Mouse (Mus musculus): ENCODE measurements around the gene Zfp12. TPM values are rescaled to one million over a fixed set of nuclear protein-coding genes. Genes with fewer than 3 reads are reported as not detected.

The Zfp12 gene
- polyA plus RNA-seq, 1 experiment from 2014 or later, result 12.8 TPM

GRCm38 (mm10) chr5:143244926-143245325 is 10.0 kb downstream of the Zfp12 start:
- Histone ChIP-seq H3K4me3 (replicated peaks) (no peak overlapping the region), H3K36me3 (peaks cover 81% of the 10 kb centered on the region), H3K4me1 (no peaks in the 10 kb centered on the region), H3K27me3 (replicated peaks) (no peaks in the 10 kb centered on the region), H3K27ac (no peak overlapping the region), H3K9me3 (no peaks in the 10 kb centered on the region), H3K4me2 (no peak overlapping the region), H3K9ac (no peak overlapping the region)
- no peak for ATAC-seq (ENCODE audit: insufficient read depth, low FRiP score, low read depth)
- WGBS, result 95% methylated on average over 26 of the region's 26 CpGs

GRCm38 (mm10) chr5:143252039-143252438 is 17.1 kb downstream of the Zfp12 start:
- H3K36me3 ChIP-seq, result peaks cover 33% of the 10 kb centered on the region; the same call in 1 of the 2 replicates
- no peaks in the 10 kb centered on the region for H3K9me3 ChIP-seq
- ATAC-seq (ENCODE audit: insufficient read depth, low FRiP score, low read depth), result no peak
- peaks cover 55% of the 10 kb centered on the region for H3K27me3 ChIP-seq (replicated peaks)
- WGBS, result 64% methylated on average over 6 of the region's 6 CpGs
- no peak overlapping the region for H3K4me3 ChIP-seq (replicated peaks)
- H3K9ac ChIP-seq, result no peak overlapping the region
- H3K27ac ChIP-seq, result no peak overlapping the region
- no peak overlapping the region for H3K4me2 ChIP-seq
- H3K4me1 ChIP-seq, result peaks cover 14% of the 10 kb centered on the region

- Histone ChIP-seq H3K4me1 (peaks cover 14% of the 10 kb centered on the region), H3K27me3 (replicated peaks) (peaks cover 62% of the 10 kb centered on the region), H3K4me2 (peak overlapping the region; percentile 82), H3K4me3 (replicated peaks) (peak overlapping the region; percentile 40; the same call in 1 of the 2 replicates), H3K36me3 (peaks cover 28% of the 10 kb centered on the region; the same call in 1 of the 2 replicates), H3K9me3 (no peaks in the 10 kb centered on the region), H3K9ac (no peak overlapping the region), H3K27ac (no peak overlapping the region)
- no peak for ATAC-seq (ENCODE audit: insufficient read depth, low FRiP score, low read depth)
- 49% methylated on average over 18 of the region's 18 CpGs for WGBS
Observed at GRCm38 (mm10) chr5:143252791-143253185, 17.8 kb downstream of the Zfp12 start.

GRCm38 (mm10) chr5:143253186-143253880 is 18.4 kb downstream of the Zfp12 start:
- no peaks in the 10 kb centered on the region for H3K9me3 ChIP-seq
- peaks cover 62% of the 10 kb centered on the region for H3K27me3 ChIP-seq (replicated peaks)
- H3K4me2 ChIP-seq, result peak overlapping the region; percentile 82
- no peak overlapping the region for H3K27ac ChIP-seq
- WGBS, result 12% methylated on average over 101 of the region's 103 CpGs
- no peak overlapping the region for H3K9ac ChIP-seq
- peaks cover 23% of the 10 kb centered on the region; the same call in 1 of the 2 replicates for H3K36me3 ChIP-seq
- H3K4me1 ChIP-seq, result peaks cover 14% of the 10 kb centered on the region
- peak overlapping the region; percentile 40 for H3K4me3 ChIP-seq (replicated peaks)
- ATAC-seq (ENCODE audit: insufficient read depth, low FRiP score, low read depth), result no peak; the same call in 1 of the 2 replicates

- WGBS, result 13% methylated on average over 76 of the region's 81 CpGs
Observed at GRCm38 (mm10) chr5:143253881-143254486, 19.0 kb downstream of the Zfp12 start.

DNA sequence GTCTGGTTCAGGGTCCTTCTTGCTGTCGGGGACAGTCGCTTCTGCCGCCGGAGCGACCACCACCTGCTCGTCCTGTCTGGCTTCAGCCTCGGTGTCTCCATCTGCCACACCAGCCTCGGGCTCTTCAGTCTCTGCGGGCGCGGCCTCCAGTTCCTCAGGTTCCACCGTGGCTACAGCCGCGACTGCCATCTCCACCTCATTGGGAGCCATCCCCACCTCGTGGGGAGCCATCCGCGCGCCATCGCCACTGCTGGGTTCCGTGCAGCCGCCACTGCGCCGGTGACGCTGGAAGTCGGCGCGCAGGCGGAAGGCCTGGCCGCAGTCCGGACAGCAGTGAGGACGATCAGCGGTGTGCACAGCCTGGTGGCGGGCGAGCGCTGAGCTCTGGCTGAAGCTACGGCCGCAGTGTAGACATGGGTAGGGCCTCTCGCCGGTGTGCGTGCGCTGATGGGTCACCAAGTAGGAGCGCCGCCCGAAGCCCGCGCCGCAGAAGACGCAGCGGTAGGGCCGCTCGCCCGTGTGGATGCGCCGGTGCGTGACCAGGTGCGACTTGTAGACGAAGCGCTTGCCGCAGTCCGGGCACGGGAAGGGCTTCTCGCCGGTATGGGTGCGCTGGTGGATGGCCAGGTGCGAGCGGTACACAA is 19.6 kb downstream of the Zfp12 start:
- H3K4me2 ChIP-seq, result peak overlapping the region; percentile 82; the same call in 1 of the 2 replicates

More at GRCm38 (mm10) chr5:143253881-143254486, 19.0 kb downstream of the Zfp12 start:
- Histone ChIP-seq H3K27me3 (replicated peaks) (peaks cover 62% of the 10 kb centered on the region), H3K9ac (no peak overlapping the region), H3K9me3 (no peaks in the 10 kb centered on the region), H3K27ac (no peak overlapping the region), H3K4me1 (peaks cover 14% of the 10 kb centered on the region), H3K4me2 (peak overlapping the region; percentile 82), H3K4me3 (replicated peaks) (peak overlapping the region; percentile 40), H3K36me3 (peaks cover 19% of the 10 kb centered on the region; the same call in 1 of the 2 replicates)
- ATAC-seq (ENCODE audit: insufficient read depth, low FRiP score, low read depth), result no peak

GRCm38 (mm10) chr5:143255131-143255519 is 20.2 kb downstream of the Zfp12 start:
- Histone ChIP-seq H3K4me2 (no peak overlapping the region), H3K27ac (no peak overlapping the region), H3K36me3 (peaks cover 17% of the 10 kb centered on the region; the same call in 1 of the 2 replicates), H3K27me3 (replicated peaks) (peaks cover 62% of the 10 kb centered on the region), H3K4me1 (peaks cover 14% of the 10 kb centered on the region), H3K4me3 (replicated peaks) (no peak overlapping the region), H3K9ac (no peak overlapping the region), H3K9me3 (no peaks in the 10 kb centered on the region)
- ATAC-seq (ENCODE audit: insufficient read depth, low FRiP score, low read depth), result no peak
- WGBS, result 56% methylated on average over 24 of the region's 24 CpGs

More for the DNA sequence above, 19.6 kb downstream of the Zfp12 start:
- 29% methylated on average over 66 of the region's 66 CpGs for WGBS
- H3K9ac ChIP-seq, result no peak overlapping the region
- 0 out of 2 replicates have a peak, but pooled peaks have one; percentile 24 for ATAC-seq (ENCODE audit: insufficient read depth, low FRiP score, low read depth)
- H3K27me3 ChIP-seq (replicated peaks), result peaks cover 62% of the 10 kb centered on the region
- peaks cover 19% of the 10 kb centered on the region; the same call in 1 of the 2 replicates for H3K36me3 ChIP-seq
- no peak overlapping the region for H3K27ac ChIP-seq
- no peak overlapping the region; the same call in 1 of the 2 replicates for H3K4me3 ChIP-seq (replicated peaks)
- no peaks in the 10 kb centered on the region for H3K9me3 ChIP-seq
- H3K4me1 ChIP-seq, result peaks cover 14% of the 10 kb centered on the region

- no peak for ATAC-seq (ENCODE audit: insufficient read depth, low FRiP score, low read depth)
- Histone ChIP-seq H3K36me3 (peaks cover 18% of the 10 kb centered on the region; the same call in 1 of the 2 replicates), H3K27ac (no peak overlapping the region), H3K4me3 (replicated peaks) (no peak overlapping the region), H3K4me2 (no peak overlapping the region), H3K9me3 (no peaks in the 10 kb centered on the region), H3K9ac (no peak overlapping the region), H3K4me1 (peaks cover 14% of the 10 kb centered on the region), H3K27me3 (replicated peaks) (peaks cover 62% of the 10 kb centered on the region)
- 95% methylated on average over 5 of the region's 5 CpGs for WGBS
Observed at GRCm38 (mm10) chr5:143255802-143256201, 20.8 kb downstream of the Zfp12 start.

DNA sequence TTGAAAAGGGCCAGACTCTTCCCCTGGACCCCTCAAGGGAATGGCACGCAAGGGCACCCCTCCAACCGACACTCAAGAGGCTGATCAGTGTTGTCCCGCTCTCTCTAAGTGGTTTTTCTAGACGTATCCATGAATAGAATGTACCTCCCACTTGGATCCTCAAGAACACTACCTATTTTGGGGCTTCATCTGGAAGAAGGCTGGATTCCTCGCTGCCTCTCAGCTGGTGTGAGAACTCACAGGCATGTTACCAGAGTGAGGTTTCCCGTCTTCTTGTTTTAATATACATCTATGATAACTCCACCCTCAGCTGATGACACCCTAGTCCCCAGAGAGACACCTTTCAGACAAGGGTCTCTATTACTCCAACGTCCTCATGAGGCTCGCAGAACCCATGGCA is 26.7 kb downstream of the Zfp12 start:
- no peaks in the 10 kb centered on the region for H3K9me3 ChIP-seq
- H3K4me1 ChIP-seq, result no peaks in the 10 kb centered on the region
- H3K4me3 ChIP-seq (replicated peaks), result no peak overlapping the region
- ATAC-seq (ENCODE audit: insufficient read depth, low FRiP score, low read depth), result no peak
- peaks cover 11% of the 10 kb centered on the region; the same call in 1 of the 2 replicates for H3K27me3 ChIP-seq (replicated peaks)
- H3K4me2 ChIP-seq, result no peak overlapping the region
- peaks cover 17% of the 10 kb centered on the region; the same call in 1 of the 2 replicates for H3K36me3 ChIP-seq
- 95% methylated on average over 8 of the region's 8 CpGs for WGBS
- no peak overlapping the region for H3K27ac ChIP-seq
- no peak overlapping the region for H3K9ac ChIP-seq

- 90% methylated on average over 10 of the region's 10 CpGs for WGBS
- no peak for ATAC-seq (ENCODE audit: insufficient read depth, low FRiP score, low read depth)
Observed at GRCm38 (mm10) chr5:143264689-143265088, 29.7 kb downstream of the Zfp12 start.

DNA sequence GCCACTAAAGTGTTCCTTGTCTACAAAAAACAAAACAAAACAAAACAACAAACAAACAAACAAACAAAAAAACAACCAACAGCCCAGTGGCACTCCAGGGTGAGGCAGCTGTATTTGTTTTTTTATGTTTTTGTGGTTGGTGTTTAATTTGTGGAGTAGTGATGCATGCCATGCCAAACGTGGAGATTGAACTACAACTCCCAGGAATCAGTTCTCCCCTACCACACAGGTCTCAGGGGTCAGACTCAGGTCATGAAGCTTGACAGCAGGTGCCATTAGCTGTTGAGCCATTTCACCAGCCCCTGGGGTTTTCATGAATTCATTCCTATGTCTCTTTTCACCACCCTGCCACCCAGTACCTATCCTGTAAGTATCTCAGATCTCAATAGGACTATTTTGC is 30.4 kb downstream of the Zfp12 start:
- WGBS, result 46% methylated on average over 1 of the region's 1 CpGs
- H3K4me2 ChIP-seq, result no peak overlapping the region
- H3K36me3 ChIP-seq, result peaks cover 17% of the 10 kb centered on the region; the same call in 1 of the 2 replicates
- no peak overlapping the region for H3K4me3 ChIP-seq (replicated peaks)
- no peak overlapping the region for H3K27ac ChIP-seq
- peaks cover 10% of the 10 kb centered on the region for H3K4me1 ChIP-seq
- no peak for ATAC-seq (ENCODE audit: insufficient read depth, low FRiP score, low read depth)
- no peaks in the 10 kb centered on the region for H3K27me3 ChIP-seq (replicated peaks)
- no peaks in the 10 kb centered on the region for H3K9me3 ChIP-seq
- no peak overlapping the region for H3K9ac ChIP-seq

More at GRCm38 (mm10) chr5:143264689-143265088, 29.7 kb downstream of the Zfp12 start:
- Histone ChIP-seq H3K36me3 (peaks cover 17% of the 10 kb centered on the region; the same call in 1 of the 2 replicates), H3K4me1 (peaks cover 6% of the 10 kb centered on the region; the same call in 1 of the 2 replicates), H3K27ac (no peak overlapping the region), H3K9ac (no peak overlapping the region), H3K27me3 (replicated peaks) (no peaks in the 10 kb centered on the region), H3K4me3 (replicated peaks) (no peak overlapping the region), H3K4me2 (no peak overlapping the region), H3K9me3 (no peaks in the 10 kb centered on the region)
